Mouse (Mus musculus) hindbrain, embryonic 15.5 days (tissue): ENCODE results near the gene Atxn7l1. TPM values are rescaled to one million over a fixed set of nuclear protein-coding genes. Genes with fewer than 3 reads are reported as not detected.

Experiments used
- ATAC-seq: fragments of 200-750 bp; cut with Nextera tagmentation; 2 replicates; pipeline ENCODE4 v1.8.0; 2017; ENCODE audit warnings: low read depth, moderate number of reproducible peaks, moderate TSS enrichment; ENCODE audit not compliant: low FRiP score
- H3K27ac ChIP-seq: fragments of 300-500 bp; sonication (generic); replicated peaks from 2 replicates; pipeline ENCODE4 v1.5.1; 2015; ENCODE audit warnings: mild to moderate bottlenecking, inconsistent platforms
- H3K27me3 ChIP-seq: fragments of 300-500 bp; sonication (generic); 2 replicates; pipeline ENCODE4 v1.6.1; 2015; ENCODE audit warnings: control low read depth, inconsistent platforms
- H3K36me3 ChIP-seq: fragments of 300-500 bp; sonication (generic); 2 replicates; pipeline ENCODE4 v1.6.1; 2015; ENCODE audit warnings: control low read depth, inconsistent platforms
- H3K4me1 ChIP-seq: fragments of 300-500 bp; sonication (generic); replicated peaks from 2 replicates; pipeline ENCODE4 v1.6.1; 2015; ENCODE audit warnings: control low read depth, inconsistent platforms
- H3K4me2 ChIP-seq: fragments of 300-500 bp; sonication (generic); 2 replicates; pipeline ENCODE4 v1.6.1; 2015; ENCODE audit warnings: moderate library complexity, mild to moderate bottlenecking, inconsistent platforms
- H3K4me3 ChIP-seq: fragments of 300-500 bp; sonication (generic); 2 replicates; pipeline ENCODE4 v1.5.1; 2015; ENCODE audit warnings: mild to moderate bottlenecking, inconsistent platforms
- H3K9ac ChIP-seq: fragments of 300-500 bp; sonication (generic); 2 replicates; pipeline ENCODE4 v1.6.1; 2015; ENCODE audit warnings: inconsistent platforms
- H3K9me3 ChIP-seq: fragments of 300-500 bp; sonication (generic); 2 replicates; pipeline ENCODE4 v1.6.1; 2016; ENCODE audit warnings: control low read depth, inconsistent platforms
- WGBS: fragments of 180-500 bp; shearing (Covaris S2); methylation state at CpG from one replicate; pipeline ENCODE4 v1.1.7; 2015; 5-methylcytosine and 5-hydroxymethylcytosine counted together
- polyA plus RNA-seq: library from polyadenylated mRNA; unstranded; fragments of >200 nt; fragmentation: Nextera tagmentation; extraction: Ambion mirVana; gene quantifications from 2 replicates; pipeline ENCODE4 v1.2.1, GENCODE M21; 2015

Gene Atxn7l1
- polyA plus RNA-seq, 1 experiment from 2014 or later, result 23.6 TPM

DNA sequence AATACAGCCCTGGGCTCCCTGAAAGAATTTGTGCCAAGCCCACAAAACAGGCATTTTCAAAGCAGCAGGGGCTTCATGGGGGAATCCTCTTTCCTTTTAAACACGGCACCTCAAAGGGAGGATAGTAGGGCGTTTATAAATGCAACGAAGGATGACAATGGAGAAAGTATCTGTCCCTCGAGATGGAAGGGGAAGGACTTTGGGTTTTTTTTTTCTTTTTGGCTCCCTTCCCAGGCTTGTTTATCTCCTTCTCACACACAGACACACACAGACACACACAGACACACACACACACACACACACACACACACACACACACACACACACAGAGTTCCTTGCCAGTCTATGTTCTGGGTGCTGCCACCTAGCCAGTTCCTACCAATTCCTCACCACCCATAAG, 189.8 kb downstream of the Atxn7l1 start:
- ATAC-seq, result no peak
- Histone ChIP-seq H3K36me3 (no peaks in the 10 kb centered on the region), H3K27ac (no peak overlapping the region), H3K4me3 (no peak overlapping the region), H3K4me2 (no peak overlapping the region), H3K4me1 (peaks cover 36% of the 10 kb centered on the region), H3K9ac (no peak overlapping the region), H3K9me3 (no peaks in the 10 kb centered on the region), H3K27me3 (no peaks in the 10 kb centered on the region)
- 31% methylated on average over 4 of the region's 4 CpGs for WGBS

DNA sequence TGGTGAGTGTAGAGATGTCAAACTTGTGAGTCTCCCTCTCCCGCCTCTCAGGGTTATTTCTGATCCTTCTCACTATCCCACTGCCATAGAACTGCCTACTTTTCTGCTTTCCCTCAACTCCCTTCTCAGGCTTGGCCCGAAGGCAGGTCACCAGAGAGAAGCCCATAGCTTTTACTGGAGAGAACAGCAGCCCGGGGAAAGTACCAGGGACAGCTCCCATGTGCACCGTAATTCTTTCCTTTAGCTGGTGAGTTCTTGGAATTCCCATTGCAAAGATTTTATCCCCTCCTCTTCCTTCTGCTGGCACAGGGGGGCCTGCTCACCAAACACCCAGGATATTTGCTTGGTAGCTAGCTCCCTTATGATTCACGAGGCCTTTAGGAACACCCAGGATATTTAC, 190.7 kb downstream of the Atxn7l1 start:
- no peak overlapping the region for H3K9ac ChIP-seq
- no peak for ATAC-seq
- H3K27ac ChIP-seq, result no peak overlapping the region
- WGBS, result 56% methylated on average over 5 of the region's 5 CpGs
- no peaks in the 10 kb centered on the region for H3K36me3 ChIP-seq
- H3K4me3 ChIP-seq, result no peak overlapping the region
- no peak overlapping the region for H3K4me2 ChIP-seq
- H3K4me1 ChIP-seq, result peaks cover 27% of the 10 kb centered on the region
- no peaks in the 10 kb centered on the region for H3K9me3 ChIP-seq
- no peaks in the 10 kb centered on the region for H3K27me3 ChIP-seq

DNA sequence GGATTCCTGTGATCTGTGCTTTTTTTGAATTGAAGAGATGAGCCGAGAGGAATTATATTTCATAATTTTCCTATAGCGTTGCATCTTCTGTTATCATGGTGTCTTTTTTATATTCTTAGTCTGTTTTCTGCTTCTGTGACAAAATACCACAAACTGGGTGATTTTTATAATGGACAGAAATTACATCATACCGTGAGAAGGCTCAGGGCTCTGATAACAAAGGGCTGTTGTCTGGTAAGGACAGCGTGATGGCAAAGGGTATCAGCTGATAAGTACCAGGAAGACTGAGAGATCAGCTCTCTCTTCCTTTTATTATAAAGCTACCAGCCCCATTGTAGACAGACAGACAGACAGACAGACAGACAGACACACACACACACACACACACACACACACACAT, 192.3 kb downstream of the Atxn7l1 start:
- Histone ChIP-seq H3K27me3 (no peaks in the 10 kb centered on the region), H3K4me1 (peaks cover 32% of the 10 kb centered on the region), H3K9me3 (no peaks in the 10 kb centered on the region), H3K36me3 (no peaks in the 10 kb centered on the region), H3K9ac (no peak overlapping the region), H3K27ac (no peak overlapping the region), H3K4me3 (no peak overlapping the region), H3K4me2 (no peak overlapping the region)
- 84% methylated on average over 4 of the region's 4 CpGs for WGBS
- ATAC-seq, result no peak

DNA sequence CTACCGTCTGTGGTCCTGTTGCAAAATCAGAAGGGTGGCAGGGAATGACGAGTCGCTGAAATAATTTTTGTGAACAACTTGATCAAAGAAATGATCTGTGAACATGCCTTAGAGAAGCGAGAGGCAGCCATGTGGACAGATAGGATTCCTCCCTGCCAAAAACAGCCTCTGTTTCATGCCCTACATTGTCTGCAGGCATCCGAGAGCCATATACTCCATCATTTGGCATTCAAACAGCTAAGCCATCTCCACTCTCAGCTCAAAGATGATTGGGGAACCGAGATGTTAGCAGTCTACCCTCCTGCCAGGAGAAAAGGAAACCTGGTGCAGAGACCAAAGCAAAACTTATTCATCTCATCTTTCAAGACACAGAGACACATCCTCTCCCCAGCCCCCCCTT, 193.2 kb downstream of the Atxn7l1 start:
- Histone ChIP-seq H3K36me3 (no peaks in the 10 kb centered on the region), H3K4me3 (no peak overlapping the region), H3K27ac (peak overlapping the region; percentile 65), H3K4me1 (peaks cover 41% of the 10 kb centered on the region), H3K9ac (no peak overlapping the region), H3K27me3 (no peaks in the 10 kb centered on the region), H3K4me2 (no peak overlapping the region), H3K9me3 (no peaks in the 10 kb centered on the region)
- 64% methylated on average over 6 of the region's 6 CpGs for WGBS
- no peak for ATAC-seq

DNA sequence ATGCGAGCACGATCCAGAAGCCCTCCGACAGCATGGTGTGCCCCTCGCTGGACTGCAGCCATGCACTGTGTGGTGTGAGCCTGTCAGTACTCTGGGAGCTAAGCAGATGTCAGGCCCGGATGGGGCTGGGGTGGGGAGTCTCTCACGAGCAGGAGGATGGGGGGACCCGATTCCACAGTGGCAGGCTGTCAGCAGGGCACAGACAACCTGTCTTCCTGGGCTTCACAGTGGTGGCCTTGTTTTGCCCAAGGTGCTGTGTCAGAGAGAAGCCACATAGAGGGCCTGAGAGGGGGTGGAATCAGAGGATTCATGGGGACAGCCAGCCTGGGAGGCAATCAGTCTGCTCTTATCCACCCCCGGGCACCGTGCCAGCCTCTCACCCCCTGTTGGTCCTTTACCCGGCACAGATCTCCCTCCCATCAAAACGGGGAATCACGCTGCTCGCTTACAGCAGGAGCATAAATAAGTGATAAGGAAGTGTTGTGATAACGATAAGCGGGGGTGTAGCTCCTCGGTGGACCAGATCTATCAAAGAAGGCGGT, 193.9 kb downstream of the Atxn7l1 start:
- no peaks in the 10 kb centered on the region for H3K9me3 ChIP-seq
- ATAC-seq, result peak; percentile 83
- no peak overlapping the region for H3K9ac ChIP-seq
- no peaks in the 10 kb centered on the region for H3K36me3 ChIP-seq
- WGBS, result 33% methylated on average over 17 of the region's 17 CpGs
- no peaks in the 10 kb centered on the region for H3K27me3 ChIP-seq
- H3K4me2 ChIP-seq, result peak overlapping the region; percentile 1; the same call in 1 of the 2 replicates
- no peak overlapping the region for H3K4me3 ChIP-seq
- peak overlapping the region; percentile 65 for H3K27ac ChIP-seq
- peaks cover 45% of the 10 kb centered on the region for H3K4me1 ChIP-seq

DNA sequence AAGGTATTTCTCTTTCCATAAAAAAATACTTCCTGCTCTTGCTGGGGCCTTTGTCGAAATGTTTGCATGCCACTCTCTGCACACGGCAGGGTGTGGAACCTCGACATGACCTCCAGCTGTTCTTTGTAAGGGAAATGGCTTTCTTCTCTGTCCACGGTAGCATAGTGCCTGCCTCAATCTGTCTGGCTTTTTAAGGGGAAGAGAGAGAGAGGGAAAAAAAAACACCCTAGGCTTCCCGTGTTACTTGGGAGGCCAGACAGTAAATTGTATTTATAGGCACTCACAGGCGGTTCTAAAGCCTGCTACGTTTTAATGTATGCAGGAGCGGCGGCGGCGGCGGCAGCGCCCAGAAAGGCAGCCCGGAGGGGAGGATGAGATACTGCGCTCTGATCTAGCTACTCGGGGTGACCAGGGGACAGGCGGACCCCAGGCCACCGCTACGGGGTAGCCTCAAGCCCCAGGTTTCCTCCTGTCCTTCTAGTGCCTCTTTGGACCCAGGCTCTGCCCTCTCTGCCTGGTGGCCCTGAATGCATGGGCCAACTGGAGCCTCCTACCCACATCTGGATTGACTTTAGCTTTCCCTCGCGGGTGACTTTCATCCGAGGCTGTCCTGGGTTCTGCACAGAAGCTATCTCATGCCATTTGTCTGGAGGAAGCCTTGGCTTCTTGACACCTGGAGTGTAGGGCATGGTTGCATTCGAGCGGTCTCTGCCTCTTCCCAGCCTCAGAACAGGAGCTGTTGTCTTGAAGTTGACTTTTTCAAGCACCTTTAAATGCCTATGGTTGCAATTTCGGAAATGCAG, 197.7 kb downstream of the Atxn7l1 start:
- 9% methylated on average over 25 of the region's 25 CpGs for WGBS
- no peaks in the 10 kb centered on the region for H3K27me3 ChIP-seq
- peaks cover 41% of the 10 kb centered on the region for H3K4me1 ChIP-seq
- H3K36me3 ChIP-seq, result peaks cover 3% of the 10 kb centered on the region; the same call in 1 of the 2 replicates
- 0 out of 2 replicates have a peak overlapping the region, but pooled peaks have one; percentile 9 for H3K4me3 ChIP-seq
- H3K9me3 ChIP-seq, result no peaks in the 10 kb centered on the region
- no peak overlapping the region for H3K9ac ChIP-seq
- 0 out of 2 replicates have a peak overlapping the region, but pooled peaks have one; percentile 6 for H3K27ac ChIP-seq
- H3K4me2 ChIP-seq, result peak overlapping the region; percentile 38
- no peak for ATAC-seq

DNA sequence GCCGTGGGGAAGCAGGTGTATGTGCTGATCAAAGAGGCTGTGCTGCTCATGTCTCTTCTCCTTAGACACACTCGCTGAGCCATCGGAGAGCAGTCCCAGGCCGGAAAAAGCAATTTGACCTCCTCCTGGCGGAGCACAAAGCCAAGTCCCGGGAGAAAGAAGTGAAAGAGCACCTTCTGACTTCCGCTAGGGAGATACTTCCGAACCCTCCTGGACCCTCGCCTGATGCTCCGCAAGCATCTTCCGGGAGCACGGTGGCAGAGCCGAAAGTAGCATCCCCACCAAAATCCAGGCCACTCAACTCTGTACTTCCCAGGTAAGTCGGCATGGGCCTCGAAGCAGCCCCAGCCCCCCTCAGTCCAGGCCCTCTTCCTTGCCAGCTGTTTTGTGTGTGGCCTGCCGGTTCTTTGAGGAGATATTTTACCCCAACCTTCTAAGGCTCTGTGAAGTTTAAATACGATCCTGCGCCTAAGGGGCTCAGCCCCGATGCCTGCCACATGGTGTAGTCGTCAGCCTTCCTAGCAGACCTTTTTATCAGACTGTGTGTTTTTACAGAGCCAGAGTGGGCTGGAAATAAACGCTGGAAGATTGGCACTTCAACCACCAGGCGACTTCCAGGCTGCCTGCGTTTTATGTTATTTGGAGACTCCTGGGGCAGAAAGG, 198.4 kb downstream of the Atxn7l1 start:
- peaks cover 35% of the 10 kb centered on the region for H3K4me1 ChIP-seq
- H3K4me3 ChIP-seq, result no peak overlapping the region
- H3K27ac ChIP-seq, result no peak overlapping the region
- WGBS, result 41% methylated on average over 23 of the region's 23 CpGs
- H3K4me2 ChIP-seq, result peak overlapping the region; percentile 38; the same call in 1 of the 2 replicates
- no peak for ATAC-seq
- no peaks in the 10 kb centered on the region for H3K27me3 ChIP-seq
- H3K9me3 ChIP-seq, result no peaks in the 10 kb centered on the region
- H3K36me3 ChIP-seq, result peaks cover 4% of the 10 kb centered on the region; the same call in 1 of the 2 replicates
- no peak overlapping the region for H3K9ac ChIP-seq

DNA sequence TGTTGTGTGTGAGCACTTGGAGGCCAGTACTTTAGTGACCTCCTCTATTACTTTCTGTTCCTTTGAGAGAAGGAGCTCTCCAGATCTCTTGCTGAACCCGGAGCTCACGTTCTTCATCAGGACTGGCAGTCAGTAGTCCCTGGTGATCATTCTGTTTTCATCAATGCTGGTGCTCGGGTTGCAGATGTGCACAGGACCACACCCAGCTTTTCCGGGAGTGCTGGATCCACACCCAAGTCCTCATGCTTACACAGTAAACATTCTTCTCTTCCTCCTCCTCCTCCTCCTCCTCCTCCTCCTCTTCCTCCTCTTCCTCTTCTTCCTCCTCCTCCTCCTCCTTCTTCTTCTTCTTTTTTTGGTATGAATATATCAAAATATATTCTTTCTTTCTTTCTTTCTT, 205.2 kb downstream of the Atxn7l1 start:
- Histone ChIP-seq H3K27me3 (no peaks in the 10 kb centered on the region), H3K4me3 (no peak overlapping the region), H3K27ac (no peak overlapping the region), H3K4me2 (no peak overlapping the region), H3K9ac (no peak overlapping the region), H3K9me3 (no peaks in the 10 kb centered on the region), H3K4me1 (no peaks in the 10 kb centered on the region), H3K36me3 (peaks cover 4% of the 10 kb centered on the region; the same call in 1 of the 2 replicates)
- ATAC-seq, result no peak
- 79% methylated on average over 4 of the region's 4 CpGs for WGBS

DNA sequence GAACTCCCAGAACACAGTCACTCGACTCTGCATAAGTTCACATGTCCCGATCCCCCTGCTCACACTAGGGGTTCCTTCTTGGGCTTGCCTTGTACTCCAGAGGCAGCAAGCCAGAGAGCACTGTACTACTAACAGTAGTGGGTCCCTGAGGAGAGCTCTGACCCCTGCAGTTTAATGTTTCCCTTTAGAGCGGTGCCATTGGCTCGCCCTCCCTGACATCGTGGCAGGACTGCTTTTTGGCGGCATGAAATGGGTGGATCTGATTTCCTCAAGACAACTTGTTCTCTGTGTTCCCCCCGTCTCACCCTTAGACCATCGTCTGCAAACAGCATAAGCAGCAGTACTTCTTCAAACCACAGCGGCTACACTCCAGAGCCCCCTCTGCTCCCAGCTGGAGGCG, 210.9 kb downstream of the Atxn7l1 start:
- no peak for ATAC-seq
- Histone ChIP-seq H3K4me2 (no peak overlapping the region), H3K4me1 (peaks cover 8% of the 10 kb centered on the region; the same call in 1 of the 2 replicates), H3K9ac (no peak overlapping the region), H3K27me3 (no peaks in the 10 kb centered on the region), H3K27ac (no peak overlapping the region), H3K4me3 (no peak overlapping the region), H3K36me3 (no peaks in the 10 kb centered on the region), H3K9me3 (no peaks in the 10 kb centered on the region)
- WGBS, result 90% methylated on average over 10 of the region's 10 CpGs

DNA sequence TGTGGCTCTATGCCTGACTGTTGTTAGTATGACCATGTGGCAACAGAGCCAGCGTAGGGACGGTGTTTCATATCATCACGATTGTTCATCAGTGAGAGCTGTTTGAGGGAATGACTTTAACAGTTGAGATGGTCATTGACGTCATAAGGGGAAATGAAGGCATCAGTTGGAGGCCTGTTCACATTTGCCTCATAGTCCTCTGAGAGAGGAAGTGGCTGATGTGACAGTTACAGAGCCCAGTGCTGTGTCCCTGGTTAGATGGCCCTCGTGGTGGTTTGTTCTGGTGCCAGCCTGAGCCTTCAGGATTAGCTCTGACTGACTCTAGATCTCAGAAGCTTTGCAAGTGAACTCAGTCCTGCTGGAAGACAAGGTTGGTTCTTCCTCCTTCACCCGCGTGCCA, 211.7 kb downstream of the Atxn7l1 start:
- Histone ChIP-seq H3K27ac (no peak overlapping the region), H3K4me2 (no peak overlapping the region), H3K27me3 (no peaks in the 10 kb centered on the region), H3K9me3 (no peaks in the 10 kb centered on the region), H3K4me1 (peaks cover 8% of the 10 kb centered on the region; the same call in 1 of the 2 replicates), H3K36me3 (no peaks in the 10 kb centered on the region), H3K9ac (no peak overlapping the region), H3K4me3 (no peak overlapping the region)
- ATAC-seq, result no peak
- 95% methylated on average over 7 of the region's 7 CpGs for WGBS

DNA sequence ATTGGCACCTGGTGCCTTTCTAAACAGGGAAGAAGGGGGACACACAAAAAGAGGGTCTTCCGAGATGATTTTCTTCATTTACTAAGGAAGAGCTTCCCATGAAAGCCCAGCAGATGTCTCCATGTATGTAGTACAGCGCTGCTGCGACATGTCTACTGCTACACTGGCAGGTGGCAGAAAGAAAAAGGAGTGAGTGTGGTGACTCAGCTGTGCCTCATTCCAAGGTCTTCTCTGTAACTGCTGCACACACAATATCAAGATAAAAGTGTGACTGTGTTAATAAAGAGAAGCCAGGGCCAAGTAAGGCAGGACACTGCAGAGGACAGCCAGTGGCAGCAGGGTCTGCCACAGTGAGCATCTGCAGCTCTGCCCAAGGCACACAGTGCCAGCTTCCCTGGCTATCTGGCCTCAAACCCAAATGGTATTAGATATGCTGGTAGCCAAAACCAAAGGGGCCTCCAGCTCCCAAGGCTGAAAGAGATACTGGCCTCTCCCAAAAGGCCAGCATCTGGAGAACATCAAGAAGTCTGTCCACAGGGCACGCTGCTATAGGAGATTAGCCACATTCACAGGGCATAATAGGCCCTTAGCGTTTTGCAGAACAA, 212.5 kb downstream of the Atxn7l1 start:
- Histone ChIP-seq H3K27ac (peak overlapping the region; percentile 20; the same call in 1 of the 2 replicates), H3K9ac (no peak overlapping the region), H3K36me3 (no peaks in the 10 kb centered on the region), H3K4me1 (peaks cover 8% of the 10 kb centered on the region; the same call in 1 of the 2 replicates), H3K9me3 (no peaks in the 10 kb centered on the region), H3K27me3 (no peaks in the 10 kb centered on the region), H3K4me2 (no peak overlapping the region), H3K4me3 (no peak overlapping the region)
- ATAC-seq, result peak; percentile 32; the same call in 1 of the 2 replicates
- 80% methylated on average over 5 of the region's 5 CpGs for WGBS

DNA sequence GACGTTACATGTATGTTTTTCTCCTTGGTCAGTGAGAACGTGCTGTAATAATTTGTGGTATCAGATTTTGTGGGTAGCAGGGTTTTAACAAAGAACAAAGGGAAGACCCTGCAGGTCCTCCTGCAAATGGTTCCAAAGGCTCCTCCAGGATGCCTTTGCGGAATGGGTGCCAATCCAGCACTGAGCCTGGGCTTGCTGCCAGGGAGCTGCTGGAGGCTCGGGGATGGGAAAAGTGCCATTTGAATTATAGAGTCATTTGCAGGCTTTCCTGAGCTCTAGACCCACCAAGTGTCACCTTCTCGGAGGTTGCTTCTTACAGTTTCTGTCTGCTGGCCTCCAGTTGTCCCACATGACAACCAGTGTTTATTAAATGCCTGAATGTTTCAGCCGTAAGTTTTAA, 213.2 kb downstream of the Atxn7l1 start:
- Histone ChIP-seq H3K4me2 (no peak overlapping the region), H3K36me3 (no peaks in the 10 kb centered on the region), H3K9me3 (no peaks in the 10 kb centered on the region), H3K4me3 (no peak overlapping the region), H3K9ac (no peak overlapping the region), H3K4me1 (peaks cover 8% of the 10 kb centered on the region; the same call in 1 of the 2 replicates), H3K27me3 (no peaks in the 10 kb centered on the region), H3K27ac (peak overlapping the region; percentile 63)
- peak; percentile 70 for ATAC-seq
- 48% methylated on average over 6 of the region's 6 CpGs for WGBS
